Mouse (Mus musculus): ENCODE measurements around the gene Arfgef2.

The Arfgef2 gene

GRCm38 (mm10) chr2:166809499-166809898 is 4.1 kb downstream of the Arfgef2 start:
- DNase-seq: no peak

GRCm38 (mm10) chr2:166810821-166811220 is 5.4 kb downstream of the Arfgef2 start:
- DNase-seq: no peak

- DNase-seq: no peak
These were observed 13.2 kb downstream of the Arfgef2 start for GRCm38 (mm10) chr2:166818463-166819143.

- no peak for DNase-seq
These were observed 14.5 kb downstream of the Arfgef2 start for GRCm38 (mm10) chr2:166819849-166820248.

- DNase-seq: no peak
These were observed 15.5 kb downstream of the Arfgef2 start for GRCm38 (mm10) chr2:166820844-166821243.

GRCm38 (mm10) chr2:166821406-166821805 is 16.0 kb downstream of the Arfgef2 start:
- no peak for DNase-seq

GRCm38 (mm10) chr2:166822119-166822826 is 16.9 kb downstream of the Arfgef2 start:
- peak in 1 of 2 experiments; percentile 9 for DNase-seq

- no peak for DNase-seq
These were observed 17.5 kb downstream of the Arfgef2 start for GRCm38 (mm10) chr2:166822901-166823300.

GRCm38 (mm10) chr2:166824386-166824785 is 19.0 kb downstream of the Arfgef2 start:
- DNase-seq: peak in 1 of 2 experiments; percentile 57

- no peak for DNase-seq
These were observed 19.6 kb downstream of the Arfgef2 start for GRCm38 (mm10) chr2:166824998-166825397.

- no peak for DNase-seq
These were observed 21.3 kb downstream of the Arfgef2 start for GRCm38 (mm10) chr2:166826491-166827224.

- no peak for DNase-seq
These were observed 22.9 kb downstream of the Arfgef2 start for GRCm38 (mm10) chr2:166828306-166828705.

GRCm38 (mm10) chr2:166830350-166830749 is 25.0 kb downstream of the Arfgef2 start:
- peak; percentile 38 to 62 for DNase-seq

- DNase-seq: no peak
These were observed 28.7 kb downstream of the Arfgef2 start for GRCm38 (mm10) chr2:166834091-166834490.

- DNase-seq: no peak
These were observed 29.4 kb downstream of the Arfgef2 start for GRCm38 (mm10) chr2:166834796-166835195.

GRCm38 (mm10) chr2:166835581-166835980 is 30.2 kb downstream of the Arfgef2 start:
- DNase-seq: no peak

GRCm38 (mm10) chr2:166841813-166842212 is 36.4 kb downstream of the Arfgef2 start:
- DNase-seq: no peak

GRCm38 (mm10) chr2:166850691-166851090 is 45.3 kb downstream of the Arfgef2 start:
- DNase-seq: no peak

- DNase-seq: no peak
These were observed 46.9 kb downstream of the Arfgef2 start for GRCm38 (mm10) chr2:166852270-166852669.

GRCm38 (mm10) chr2:166855771-166856170 is 50.4 kb downstream of the Arfgef2 start:
- no peak for DNase-seq

GRCm38 (mm10) chr2:166856366-166856765 is 51.0 kb downstream of the Arfgef2 start:
- no peak for DNase-seq

- no peak for DNase-seq
These were observed 51.7 kb downstream of the Arfgef2 start for GRCm38 (mm10) chr2:166857118-166857517.

- no peak for DNase-seq
These were observed 53.8 kb downstream of the Arfgef2 start for GRCm38 (mm10) chr2:166859214-166859613.

GRCm38 (mm10) chr2:166862505-166862904 is 57.1 kb downstream of the Arfgef2 start:
- DNase-seq: no peak
